Mouse (Mus musculus) neural tube, embryonic 15.5 days (tissue): Measurements from ENCODE around the gene Krtap5-1. TPM values are rescaled to one million over a fixed set of nuclear protein-coding genes. Genes with fewer than 3 reads are reported as not detected.
"Not testable (repeated sequence)": the region's sequence is repeated elsewhere in the genome, so short reads cannot be mapped to it uniquely, and the experiment has no call there.

Experiments
- ATAC-seq: fragments of 200-750 bp; cut with Nextera tagmentation; 2 replicates; pipeline ENCODE4 v1.8.0; 2017; ENCODE audit warnings: mild to moderate bottlenecking, moderate TSS enrichment, moderate library complexity; ENCODE audit not compliant: low FRiP score
- H3K27ac ChIP-seq: fragments of 300-500 bp; sonication (generic); replicated peaks from 2 replicates; pipeline ENCODE4 v1.5.1; 2015; ENCODE audit warnings: mild to moderate bottlenecking, inconsistent platforms
- H3K27me3 ChIP-seq: fragments of 300-500 bp; sonication (generic); replicated peaks from 2 replicates; pipeline ENCODE4 v1.6.1; 2015; ENCODE audit warnings: inconsistent platforms
- H3K36me3 ChIP-seq: fragments of 300-500 bp; sonication (generic); 2 replicates; pipeline ENCODE4 v1.6.1; 2015; ENCODE audit warnings: inconsistent platforms
- H3K4me1 ChIP-seq: fragments of 300-500 bp; sonication (generic); 2 replicates; pipeline ENCODE4 v1.6.1; 2015; ENCODE audit warnings: inconsistent platforms
- H3K4me2 ChIP-seq: fragments of 300-500 bp; sonication (generic); 2 replicates; pipeline ENCODE4 v1.6.1; 2015; ENCODE audit warnings: inconsistent platforms, mild to moderate bottlenecking, moderate library complexity
- H3K4me3 ChIP-seq: fragments of 300-500 bp; sonication (generic); replicated peaks from 2 replicates; pipeline ENCODE4 v1.5.1; 2015; ENCODE audit warnings: mild to moderate bottlenecking, inconsistent platforms
- H3K9ac ChIP-seq: fragments of 300-500 bp; sonication (generic); replicated peaks from 2 replicates; pipeline ENCODE4 v1.6.1; 2015; ENCODE audit warnings: mild to moderate bottlenecking, inconsistent platforms
- H3K9me3 ChIP-seq: fragments of 300-500 bp; sonication (generic); replicated peaks from 2 replicates; pipeline ENCODE4 v1.6.1; 2016; ENCODE audit warnings: inconsistent platforms
- WGBS: fragments of 180-500 bp; shearing (Covaris S2); methylation state at CpG from one replicate; pipeline ENCODE4 v1.1.7; 2015; ENCODE audit warnings: mixed read lengths; 5-methylcytosine and 5-hydroxymethylcytosine counted together
- polyA plus RNA-seq: library from polyadenylated mRNA; unstranded; fragments of >200 nt; fragmentation: Nextera tagmentation; extraction: Ambion mirVana; gene quantifications from 2 replicates; pipeline ENCODE4 v1.2.1, GENCODE M21; 2015

Gene Krtap5-1
- not detected in 2 replicates for polyA plus RNA-seq

- ATAC-seq, H3K27me3 ChIP-seq, H3K4me3 ChIP-seq, H3K9me3 ChIP-seq, H3K27ac ChIP-seq, H3K36me3 ChIP-seq, H3K9ac ChIP-seq, H3K4me1 ChIP-seq, H3K4me2 ChIP-seq: not testable (repeated sequence)
These were observed at the start of gene Krtap5-1 for GRCm38 (mm10) chr7:142297018-142297417. Gene Krtap5-1 (minus strand): TSS chr7:142297118.

- WGBS: 79% methylated on average over 3 of the region's 3 CpGs
- H3K27me3 ChIP-seq: no peaks in the 10 kb centered on the region
- H3K4me3 ChIP-seq: no peak overlapping the region
These were observed 45.3 kb upstream of the Krtap5-1 start for GRCm38 (mm10) chr7:142342247-142342640.

GRCm38 (mm10) chr7:142341564-142342246 is 44.8 kb upstream of the Krtap5-1 start:
- H3K36me3 ChIP-seq: no peaks in the 10 kb centered on the region
- no peaks in the 10 kb centered on the region for H3K4me1 ChIP-seq

More at GRCm38 (mm10) chr7:142342247-142342640, 45.3 kb upstream of the Krtap5-1 start:
- Histone ChIP-seq H3K4me1 (no peaks in the 10 kb centered on the region), H3K27ac (no peak overlapping the region), H3K36me3 (no peaks in the 10 kb centered on the region), H3K9ac (no peak overlapping the region), H3K9me3 (no peaks in the 10 kb centered on the region), H3K4me2 (no peak overlapping the region)
- no peak for ATAC-seq

GRCm38 (mm10) chr7:142340269-142340970 is 43.5 kb upstream of the Krtap5-1 start:
- no peak overlapping the region for H3K4me3 ChIP-seq
- no peaks in the 10 kb centered on the region for H3K9me3 ChIP-seq
- no peak overlapping the region for H3K27ac ChIP-seq
- no peaks in the 10 kb centered on the region for H3K36me3 ChIP-seq
- no peaks in the 10 kb centered on the region for H3K4me1 ChIP-seq
- 54% methylated on average over 10 of the region's 10 CpGs for WGBS
- no peak for ATAC-seq
- H3K9ac ChIP-seq: no peak overlapping the region
- no peaks in the 10 kb centered on the region for H3K27me3 ChIP-seq
- no peak overlapping the region for H3K4me2 ChIP-seq

More at GRCm38 (mm10) chr7:142341564-142342246, 44.8 kb upstream of the Krtap5-1 start:
- Histone ChIP-seq H3K4me3 (no peak overlapping the region), H3K9ac (no peak overlapping the region), H3K4me2 (no peak overlapping the region), H3K27ac (no peak overlapping the region), H3K27me3 (no peaks in the 10 kb centered on the region), H3K9me3 (no peaks in the 10 kb centered on the region)
- no peak for ATAC-seq
- 76% methylated on average over 10 of the region's 10 CpGs for WGBS

GRCm38 (mm10) chr7:142335151-142335550 is 38.2 kb upstream of the Krtap5-1 start:
- Histone ChIP-seq H3K27me3 (no peaks in the 10 kb centered on the region), H3K36me3 (no peaks in the 10 kb centered on the region), H3K27ac (no peak overlapping the region), H3K4me3 (no peak overlapping the region), H3K9ac (no peak overlapping the region), H3K4me2 (no peak overlapping the region), H3K9me3 (no peaks in the 10 kb centered on the region), H3K4me1 (no peaks in the 10 kb centered on the region)
- ATAC-seq: no peak
- 72% methylated on average over 8 of the region's 8 CpGs for WGBS

GRCm38 (mm10) chr7:142334246-142334645 is 37.3 kb upstream of the Krtap5-1 start:
- ATAC-seq: peak; percentile 82
- Histone ChIP-seq H3K36me3 (no peaks in the 10 kb centered on the region), H3K27me3 (no peaks in the 10 kb centered on the region), H3K9ac (no peak overlapping the region), H3K9me3 (no peaks in the 10 kb centered on the region), H3K27ac (no peak overlapping the region), H3K4me2 (no peak overlapping the region), H3K4me3 (no peak overlapping the region), H3K4me1 (no peaks in the 10 kb centered on the region)
- WGBS: 3% methylated on average over 3 of the region's 3 CpGs

GRCm38 (mm10) chr7:142332741-142333140 is 35.8 kb upstream of the Krtap5-1 start:
- not testable (repeated sequence) for H3K27ac ChIP-seq, H3K27me3 ChIP-seq, H3K4me1 ChIP-seq, H3K9me3 ChIP-seq, H3K36me3 ChIP-seq, H3K9ac ChIP-seq, H3K4me3 ChIP-seq, ATAC-seq, H3K4me2 ChIP-seq
- 72% methylated on average over 3 of the region's 9 CpGs for WGBS

- 90% methylated on average over 4 of the region's 4 CpGs for WGBS
- H3K4me2 ChIP-seq: no peak overlapping the region
- H3K4me3 ChIP-seq: no peak overlapping the region
- no peak overlapping the region for H3K27ac ChIP-seq
- no peaks in the 10 kb centered on the region for H3K4me1 ChIP-seq
- H3K27me3 ChIP-seq: no peaks in the 10 kb centered on the region
- H3K9me3 ChIP-seq: no peaks in the 10 kb centered on the region
- no peak overlapping the region for H3K9ac ChIP-seq
- H3K36me3 ChIP-seq: no peaks in the 10 kb centered on the region
- no peak for ATAC-seq
These were observed 34.4 kb upstream of the Krtap5-1 start for GRCm38 (mm10) chr7:142331281-142331680.

- ATAC-seq: no peak
- Histone ChIP-seq H3K4me3 (no peak overlapping the region), H3K36me3 (no peaks in the 10 kb centered on the region), H3K27me3 (no peaks in the 10 kb centered on the region), H3K9ac (no peak overlapping the region), H3K4me2 (no peak overlapping the region), H3K9me3 (no peaks in the 10 kb centered on the region), H3K27ac (no peak overlapping the region), H3K4me1 (no peaks in the 10 kb centered on the region)
- 68% methylated on average over 9 of the region's 9 CpGs for WGBS
These were observed 33.4 kb upstream of the Krtap5-1 start for GRCm38 (mm10) chr7:142330271-142330724.

- Histone ChIP-seq H3K36me3 (no peaks in the 10 kb centered on the region), H3K9ac (no peak overlapping the region), H3K4me2 (no peak overlapping the region), H3K9me3 (no peaks in the 10 kb centered on the region), H3K4me3 (no peak overlapping the region), H3K4me1 (no peaks in the 10 kb centered on the region), H3K27ac (no peak overlapping the region), H3K27me3 (no peaks in the 10 kb centered on the region)
- ATAC-seq: no peak
- WGBS: 77% methylated on average over 3 of the region's 3 CpGs
These were observed 31.6 kb upstream of the Krtap5-1 start for GRCm38 (mm10) chr7:142328507-142328906.

- no peaks in the 10 kb centered on the region for H3K36me3 ChIP-seq
- no peak overlapping the region for H3K9ac ChIP-seq
- no peaks in the 10 kb centered on the region for H3K9me3 ChIP-seq
- no peaks in the 10 kb centered on the region for H3K27me3 ChIP-seq
- H3K4me3 ChIP-seq: no peak overlapping the region
- no peak overlapping the region for H3K4me2 ChIP-seq
- H3K27ac ChIP-seq: no peak overlapping the region
- ATAC-seq: no peak
- WGBS: 73% methylated on average over 9 of the region's 9 CpGs
- no peaks in the 10 kb centered on the region for H3K4me1 ChIP-seq
These were observed 30.0 kb upstream of the Krtap5-1 start for GRCm38 (mm10) chr7:142326714-142327445.
